Mouse (Mus musculus): ENCODE data around the gene Agap1. TPM values are rescaled to one million over a fixed set of nuclear protein-coding genes. Genes with fewer than 3 reads are reported as not detected.

Gene Agap1
- polyA plus RNA-seq, 1 experiment from 2014 or later = 17.6 TPM

DNA sequence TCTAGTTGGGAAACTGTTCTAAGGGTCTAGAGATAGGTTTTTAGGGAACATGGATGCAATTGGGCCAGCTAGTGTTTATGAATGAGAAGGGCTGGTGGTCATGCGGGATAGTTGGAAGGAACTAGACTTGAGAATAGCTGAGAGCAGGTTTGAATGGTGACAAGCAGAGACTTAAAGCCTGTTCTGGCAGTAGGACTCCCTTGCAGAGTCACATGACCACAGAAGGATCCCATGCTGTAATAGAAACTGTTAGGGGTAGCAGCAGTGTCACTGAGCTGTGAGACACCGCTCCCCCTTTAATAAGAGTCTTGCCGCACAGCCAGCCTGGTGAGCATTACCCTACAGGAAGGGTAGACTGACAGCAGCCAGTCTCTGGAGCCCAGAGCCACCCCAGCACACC lies 201.6 kb downstream of the Agap1 start:
- no peaks in the 10 kb centered on the region for H3K4me1 ChIP-seq (ENCODE audit: control insufficient read depth, insufficient read depth, low read length)
- no peak overlapping the region for H3K4me3 ChIP-seq (ENCODE audit: low read depth, low read length)
- H3K36me3 ChIP-seq (ENCODE audit: control insufficient read depth, insufficient read depth, low read length) = no peaks in the 10 kb centered on the region
- no peak overlapping the region for H3K4me2 ChIP-seq (replicated peaks; ENCODE audit: low read depth, low read length)
- no peak overlapping the region for H3K9ac ChIP-seq (replicated peaks; ENCODE audit: low read depth, low read length)
- H3K27ac ChIP-seq (ENCODE audit: low read length) = no peak overlapping the region
- ATAC-seq (ENCODE audit: insufficient number of reproducible peaks, insufficient read depth, low FRiP score, low read depth) = no peak
- 92% methylated on average over 3 of the region's 3 CpGs for WGBS
- no peaks in the 10 kb centered on the region for H3K27me3 ChIP-seq (ENCODE audit: control insufficient read depth, insufficient read depth, low read length)
- no peaks in the 10 kb centered on the region for H3K9me3 ChIP-seq (ENCODE audit: control insufficient read depth, low read depth, low read length)

DNA sequence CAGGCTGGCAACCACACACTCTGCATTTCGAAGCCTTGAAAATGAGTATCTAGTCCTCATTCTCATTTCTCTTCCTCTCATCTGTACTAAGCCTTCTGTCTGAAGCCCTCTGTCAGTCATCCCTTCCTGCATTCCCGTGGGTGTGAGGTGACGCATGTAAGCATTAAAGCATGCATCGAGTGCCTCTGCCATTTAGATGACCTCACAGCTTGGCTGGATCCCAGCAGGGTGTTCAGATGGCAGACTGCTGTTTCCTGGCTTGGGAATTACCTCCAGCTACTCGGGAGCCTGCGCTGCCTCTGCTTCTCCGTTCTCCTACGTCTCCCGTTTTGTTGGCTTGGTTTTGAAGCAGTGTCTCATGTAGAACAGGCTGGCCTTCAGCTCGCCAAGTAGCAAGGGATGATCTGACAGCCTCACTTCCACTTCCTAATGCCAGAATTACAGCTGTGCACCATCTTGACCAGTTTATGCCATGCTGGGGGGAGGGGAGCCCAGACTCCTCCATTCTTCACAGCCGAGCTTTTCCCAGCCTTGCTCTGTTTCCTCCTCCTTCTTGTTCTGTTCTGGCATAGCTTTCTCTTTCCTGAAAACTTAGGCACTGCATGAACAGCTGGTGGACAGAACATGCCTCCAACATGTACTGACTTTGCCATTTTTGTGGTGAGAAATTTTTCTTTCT lies 202.2 kb downstream of the Agap1 start:
- no peak overlapping the region for H3K4me3 ChIP-seq (ENCODE audit: low read depth, low read length)
- 47% methylated on average over 11 of the region's 11 CpGs for WGBS
- H3K4me2 ChIP-seq (replicated peaks; ENCODE audit: low read depth, low read length) = no peak overlapping the region
- no peaks in the 10 kb centered on the region for H3K36me3 ChIP-seq (ENCODE audit: control insufficient read depth, insufficient read depth, low read length)
- no peaks in the 10 kb centered on the region for H3K27me3 ChIP-seq (ENCODE audit: control insufficient read depth, insufficient read depth, low read length)
- no peaks in the 10 kb centered on the region for H3K4me1 ChIP-seq (ENCODE audit: control insufficient read depth, insufficient read depth, low read length)
- no peak overlapping the region for H3K9ac ChIP-seq (replicated peaks; ENCODE audit: low read depth, low read length)
- no peak overlapping the region for H3K27ac ChIP-seq (ENCODE audit: low read length)
- ATAC-seq (ENCODE audit: insufficient number of reproducible peaks, insufficient read depth, low FRiP score, low read depth) = no peak
- H3K9me3 ChIP-seq (ENCODE audit: control insufficient read depth, low read depth, low read length) = no peaks in the 10 kb centered on the region

DNA sequence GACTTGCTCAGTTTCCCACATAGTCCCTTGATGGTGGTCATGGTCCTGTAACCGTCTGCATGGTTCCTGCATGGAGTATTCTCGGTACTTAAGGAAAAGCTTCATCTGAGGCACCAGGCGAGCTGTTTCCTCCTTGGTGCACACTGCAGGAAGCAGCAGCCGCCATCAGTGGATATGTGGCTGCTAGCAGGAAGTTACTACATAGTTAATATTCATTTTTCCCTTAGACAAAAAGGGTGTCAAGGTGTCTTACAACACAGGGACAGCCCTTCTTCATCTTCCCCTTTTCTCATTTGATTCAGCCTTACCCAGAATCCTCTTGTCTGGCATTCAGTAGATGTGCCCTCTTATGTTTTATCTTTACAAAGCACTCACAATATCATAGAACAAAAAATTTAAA lies 206.2 kb downstream of the Agap1 start:
- no peak for ATAC-seq (ENCODE audit: insufficient number of reproducible peaks, insufficient read depth, low FRiP score, low read depth)
- WGBS = 89% methylated on average over 4 of the region's 4 CpGs
- H3K4me3 ChIP-seq (ENCODE audit: low read depth, low read length) = no peak overlapping the region
- H3K27me3 ChIP-seq (ENCODE audit: control insufficient read depth, insufficient read depth, low read length) = no peaks in the 10 kb centered on the region
- H3K9me3 ChIP-seq (ENCODE audit: control insufficient read depth, low read depth, low read length) = no peaks in the 10 kb centered on the region
- peaks cover 3% of the 10 kb centered on the region; the same call in 1 of the 2 replicates for H3K36me3 ChIP-seq (ENCODE audit: control insufficient read depth, insufficient read depth, low read length)
- no peak overlapping the region for H3K4me2 ChIP-seq (replicated peaks; ENCODE audit: low read depth, low read length)
- no peak overlapping the region for H3K27ac ChIP-seq (ENCODE audit: low read length)
- no peaks in the 10 kb centered on the region for H3K4me1 ChIP-seq (ENCODE audit: control insufficient read depth, insufficient read depth, low read length)
- H3K9ac ChIP-seq (replicated peaks; ENCODE audit: low read depth, low read length) = no peak overlapping the region

DNA sequence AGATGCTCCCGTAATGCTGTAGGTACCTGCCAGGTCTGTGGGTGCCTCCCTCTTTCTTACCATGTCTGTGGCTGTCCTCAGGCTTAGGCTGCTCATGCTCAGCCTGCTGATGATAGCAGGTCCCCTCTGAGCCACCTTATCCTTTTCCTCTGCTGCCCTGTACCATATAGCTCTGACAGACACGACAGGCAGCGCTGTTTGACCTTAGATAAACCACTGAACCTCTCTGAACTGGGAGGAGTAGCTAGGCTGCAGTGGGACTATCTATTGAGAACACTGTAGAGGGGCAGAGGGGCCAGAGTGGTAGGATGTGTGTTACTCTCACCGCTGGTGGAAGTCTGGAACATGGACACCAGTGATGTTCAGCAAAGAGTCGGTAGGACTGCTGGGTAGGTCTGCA lies 211.5 kb downstream of the Agap1 start:
- no peak for ATAC-seq (ENCODE audit: insufficient number of reproducible peaks, insufficient read depth, low FRiP score, low read depth)
- H3K4me3 ChIP-seq (ENCODE audit: low read depth, low read length) = no peak overlapping the region
- no peak overlapping the region for H3K4me2 ChIP-seq (replicated peaks; ENCODE audit: low read depth, low read length)
- H3K9me3 ChIP-seq (ENCODE audit: control insufficient read depth, low read depth, low read length) = no peaks in the 10 kb centered on the region
- H3K9ac ChIP-seq (replicated peaks; ENCODE audit: low read depth, low read length) = no peak overlapping the region
- H3K4me1 ChIP-seq (ENCODE audit: control insufficient read depth, insufficient read depth, low read length) = no peaks in the 10 kb centered on the region
- H3K36me3 ChIP-seq (ENCODE audit: control insufficient read depth, insufficient read depth, low read length) = peaks cover 6% of the 10 kb centered on the region; the same call in 1 of the 2 replicates
- no peaks in the 10 kb centered on the region for H3K27me3 ChIP-seq (ENCODE audit: control insufficient read depth, insufficient read depth, low read length)
- H3K27ac ChIP-seq (ENCODE audit: low read length) = no peak overlapping the region
- 87% methylated on average over 5 of the region's 5 CpGs for WGBS

DNA sequence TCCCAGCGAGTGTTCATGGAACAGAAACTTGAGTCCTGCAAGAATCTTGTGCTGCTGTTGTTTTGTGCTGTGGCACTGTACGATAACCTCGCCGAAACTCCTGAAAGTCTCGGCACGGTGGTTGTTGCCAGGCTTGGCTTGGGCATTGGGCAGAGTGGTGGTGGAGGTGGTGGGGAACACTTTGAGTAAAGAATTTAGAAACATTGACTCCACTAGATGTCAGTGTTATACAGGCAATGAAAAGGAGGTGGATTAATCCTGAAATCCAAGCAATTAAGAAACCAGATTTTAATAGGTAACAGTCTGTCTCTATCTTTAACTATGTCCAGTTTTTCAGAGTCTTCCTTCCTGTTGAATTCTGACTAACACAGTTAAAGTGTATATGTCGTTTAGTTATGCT lies 212.8 kb downstream of the Agap1 start:
- 86% methylated on average over 7 of the region's 7 CpGs for WGBS
- no peaks in the 10 kb centered on the region for H3K9me3 ChIP-seq (ENCODE audit: control insufficient read depth, low read depth, low read length)
- H3K9ac ChIP-seq (replicated peaks; ENCODE audit: low read depth, low read length) = no peak overlapping the region
- H3K4me1 ChIP-seq (ENCODE audit: control insufficient read depth, insufficient read depth, low read length) = no peaks in the 10 kb centered on the region
- no peak overlapping the region for H3K27ac ChIP-seq (ENCODE audit: low read length)
- H3K4me2 ChIP-seq (replicated peaks; ENCODE audit: low read depth, low read length) = no peak overlapping the region
- H3K4me3 ChIP-seq (ENCODE audit: low read depth, low read length) = no peak overlapping the region
- no peak for ATAC-seq (ENCODE audit: insufficient number of reproducible peaks, insufficient read depth, low FRiP score, low read depth)
- H3K27me3 ChIP-seq (ENCODE audit: control insufficient read depth, insufficient read depth, low read length) = no peaks in the 10 kb centered on the region
- H3K36me3 ChIP-seq (ENCODE audit: control insufficient read depth, insufficient read depth, low read length) = peaks cover 16% of the 10 kb centered on the region; the same call in 1 of the 2 replicates

DNA sequence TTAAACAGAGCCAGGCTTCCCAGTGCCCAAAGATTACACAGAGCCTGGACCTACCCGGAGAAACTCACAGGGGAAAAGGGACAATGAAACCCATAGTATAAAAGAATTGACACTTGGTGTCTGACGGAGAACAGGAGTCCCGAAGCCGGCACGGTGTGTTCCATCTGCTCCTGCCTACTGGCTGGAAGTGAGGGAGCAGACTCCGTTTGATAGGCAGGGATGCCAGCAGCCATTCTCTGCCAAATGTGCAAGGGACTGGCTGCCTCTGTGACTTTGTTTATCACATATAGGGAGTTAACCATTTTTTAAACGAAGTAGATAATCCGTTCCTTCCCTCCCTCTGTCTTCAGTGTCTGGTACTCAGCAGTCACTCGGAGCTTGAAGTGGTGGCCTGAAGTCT lies 214.0 kb downstream of the Agap1 start:
- no peak for ATAC-seq (ENCODE audit: insufficient number of reproducible peaks, insufficient read depth, low FRiP score, low read depth)
- Histone ChIP-seq H3K4me1 (ENCODE audit: control insufficient read depth, insufficient read depth, low read length) (no peaks in the 10 kb centered on the region), H3K4me3 (ENCODE audit: low read depth, low read length) (no peak overlapping the region), H3K27ac (ENCODE audit: low read length) (no peak overlapping the region), H3K9me3 (ENCODE audit: control insufficient read depth, low read depth, low read length) (no peaks in the 10 kb centered on the region), H3K4me2 (replicated peaks; ENCODE audit: low read depth, low read length) (no peak overlapping the region), H3K27me3 (ENCODE audit: control insufficient read depth, insufficient read depth, low read length) (no peaks in the 10 kb centered on the region), H3K36me3 (ENCODE audit: control insufficient read depth, insufficient read depth, low read length) (peaks cover 21% of the 10 kb centered on the region; the same call in 1 of the 2 replicates), H3K9ac (replicated peaks; ENCODE audit: low read depth, low read length) (no peak overlapping the region)
- 77% methylated on average over 9 of the region's 9 CpGs for WGBS

DNA sequence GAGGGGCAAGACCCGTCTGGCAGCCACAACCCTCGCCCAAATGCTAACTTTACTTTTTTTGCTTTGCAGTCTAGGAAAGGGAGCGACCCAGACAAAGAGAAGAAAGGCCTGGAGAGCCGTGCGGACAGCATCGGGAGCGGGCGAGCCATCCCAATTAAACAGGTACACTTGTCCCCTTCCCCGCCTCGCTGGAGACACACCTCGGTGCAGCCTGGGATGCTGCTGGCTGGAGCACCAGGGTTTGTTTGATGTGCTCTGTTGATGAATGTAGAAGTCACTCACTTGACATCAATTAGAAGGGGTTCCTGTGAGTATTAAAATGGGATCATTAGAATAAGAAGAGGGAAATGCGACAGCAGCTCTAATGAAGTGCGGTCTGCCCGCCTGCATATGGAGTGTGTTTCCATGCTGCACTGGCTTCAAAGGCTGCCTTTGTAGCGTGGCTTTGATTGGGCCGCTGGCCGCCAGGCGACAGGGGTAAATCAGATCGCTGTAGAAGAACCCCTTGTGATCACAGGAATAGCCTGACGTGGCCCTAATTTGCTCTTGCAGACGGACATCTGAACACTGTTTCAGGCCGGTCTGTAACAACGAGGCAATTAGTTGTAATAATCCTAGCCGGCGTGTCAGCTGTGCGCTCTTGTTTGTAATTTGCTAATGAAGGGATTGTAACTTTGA lies 216.6 kb downstream of the Agap1 start:
- Histone ChIP-seq H3K4me3 (ENCODE audit: low read depth, low read length) (no peak overlapping the region), H3K4me1 (ENCODE audit: control insufficient read depth, insufficient read depth, low read length) (no peaks in the 10 kb centered on the region), H3K27ac (ENCODE audit: low read length) (no peak overlapping the region), H3K36me3 (ENCODE audit: control insufficient read depth, insufficient read depth, low read length) (peaks cover 18% of the 10 kb centered on the region; the same call in 1 of the 2 replicates), H3K27me3 (ENCODE audit: control insufficient read depth, insufficient read depth, low read length) (no peaks in the 10 kb centered on the region), H3K9ac (replicated peaks; ENCODE audit: low read depth, low read length) (no peak overlapping the region), H3K9me3 (ENCODE audit: control insufficient read depth, low read depth, low read length) (no peaks in the 10 kb centered on the region), H3K4me2 (replicated peaks; ENCODE audit: low read depth, low read length) (no peak overlapping the region)
- no peak for ATAC-seq (ENCODE audit: insufficient number of reproducible peaks, insufficient read depth, low FRiP score, low read depth)
- 85% methylated on average over 26 of the region's 26 CpGs for WGBS

DNA sequence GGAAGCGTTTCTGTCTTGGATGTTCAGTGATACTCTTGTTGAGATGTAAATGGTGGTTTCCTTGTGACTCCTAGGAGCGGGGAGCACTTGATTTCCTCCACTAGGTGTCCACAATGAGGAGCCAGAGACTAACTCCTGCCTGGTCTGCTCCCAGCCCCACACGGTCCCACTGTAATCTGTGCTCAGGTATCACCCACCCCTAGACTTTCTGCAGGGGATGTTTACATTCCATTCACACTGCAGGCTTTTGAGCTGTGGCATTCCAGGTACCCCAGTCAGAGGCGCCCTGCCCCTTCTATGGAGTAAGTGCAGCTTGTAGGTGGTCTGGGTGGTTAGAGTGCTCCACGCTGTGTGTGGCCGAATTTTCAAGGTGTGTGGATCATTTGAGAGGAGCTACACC lies 218.5 kb downstream of the Agap1 start:
- no peak overlapping the region for H3K4me3 ChIP-seq (ENCODE audit: low read depth, low read length)
- H3K9ac ChIP-seq (replicated peaks; ENCODE audit: low read depth, low read length) = no peak overlapping the region
- no peaks in the 10 kb centered on the region for H3K9me3 ChIP-seq (ENCODE audit: control insufficient read depth, low read depth, low read length)
- H3K36me3 ChIP-seq (ENCODE audit: control insufficient read depth, insufficient read depth, low read length) = peaks cover 18% of the 10 kb centered on the region; the same call in 1 of the 2 replicates
- H3K27me3 ChIP-seq (ENCODE audit: control insufficient read depth, insufficient read depth, low read length) = no peaks in the 10 kb centered on the region
- H3K4me2 ChIP-seq (replicated peaks; ENCODE audit: low read depth, low read length) = no peak overlapping the region
- no peak overlapping the region for H3K27ac ChIP-seq (ENCODE audit: low read length)
- no peak for ATAC-seq (ENCODE audit: insufficient number of reproducible peaks, insufficient read depth, low FRiP score, low read depth)
- WGBS = 69% methylated on average over 6 of the region's 6 CpGs
- no peaks in the 10 kb centered on the region for H3K4me1 ChIP-seq (ENCODE audit: control insufficient read depth, insufficient read depth, low read length)

All from stomach, embryonic 14.5 days (tissue).